Mouse (Mus musculus) cerebellum, adult 2 months (tissue): ENCODE data around the gene Tent4b. TPM values are rescaled to one million over a fixed set of nuclear protein-coding genes. Genes with fewer than 3 reads are reported as not detected.
A peak's percentile ranks its signal among the peaks of the same experiment; 100 is the strongest.

Experiments used
- DNase-seq, 2 experiments: peaks; one replicate each; pipeline ENCODE4 v3.0.0; 2021
- H3K27ac ChIP-seq: fragments of 200-500 bp; 2 replicates; pipeline ENCODE4 v1.5.1; 2012; ENCODE audit warnings: low read length, control low read depth, inconsistent platforms; ENCODE audit not compliant: insufficient read depth
- H3K27me3 ChIP-seq: fragments of 200-500 bp; 2 replicates; pipeline ENCODE4 v1.6.1; 2012; ENCODE audit warnings: inconsistent platforms, mild to moderate bottlenecking, low read length, moderate library complexity; ENCODE audit not compliant: control insufficient read depth, insufficient read depth
- H3K4me1 ChIP-seq: fragments of 200-500 bp; 2 replicates; pipeline ENCODE4 v1.6.1; 2011; ENCODE audit warnings: low read length; ENCODE audit not compliant: control insufficient read depth, insufficient read depth
- H3K4me3 ChIP-seq: fragments of 200-500 bp; replicated peaks from 2 replicates; pipeline ENCODE3; 2011; ENCODE audit warnings: mild to moderate bottlenecking, low read depth, low read length, control low read depth; ENCODE audit not compliant: insufficient read depth
- CTCF ChIP-seq: fragments of 200-500 bp; IDR thresholded peaks from 2 replicates; pipeline ENCODE4 v1.5.1; 2011; ENCODE audit warnings: low read depth, mild to moderate bottlenecking, control low read depth, low read length, moderate library complexity, borderline replicate concordance; ENCODE audit not compliant: insufficient read depth
- POLR2A ChIP-seq: fragments of 200-500 bp; IDR thresholded peaks from 2 replicates; pipeline ENCODE4 v1.6.1; 2011; ENCODE audit warnings: low read length, control low read depth, borderline replicate concordance; ENCODE audit not compliant: insufficient read depth
- WGBS: fragments of 180-500 bp; shearing (Covaris S2); methylation state at CpG from one replicate; pipeline ENCODE4 v1.1.7; 2018; 5-methylcytosine and 5-hydroxymethylcytosine counted together
- polyA plus RNA-seq: library from polyadenylated mRNA; depleted of rRNA; stranded (reverse); fragments of >200 nt; gene quantifications from 2 replicates; pipeline ENCODE4 v1.2.3, GENCODE M21; 2012

Tent4b gene
- polyA plus RNA-seq, 1 experiment, result 27.8 TPM

- WGBS, result 4% methylated on average over 64 of the region's 64 CpGs
- Histone ChIP-seq H3K27ac (no peak within 1 kb of the TSS), H3K4me3 (peak within 1 kb of the TSS; percentile 61), H3K4me1 (no peaks in the 10 kb centered on the region), H3K27me3 (no peaks in the 10 kb centered on the region)
- TF ChIP-seq CTCF (peak; percentile 41; the same call in 1 of the 2 replicates), POLR2A (no peak)
- DNase-seq, result peak; percentile 54 to 71
Measured at GRCm38 (mm10) chr8:88272231-88273050, 73.4 kb downstream of the Tent4b start, which contains the start of gene Adcy7. Gene Adcy7 (plus strand): TSS chr8:88272403.

DNA sequence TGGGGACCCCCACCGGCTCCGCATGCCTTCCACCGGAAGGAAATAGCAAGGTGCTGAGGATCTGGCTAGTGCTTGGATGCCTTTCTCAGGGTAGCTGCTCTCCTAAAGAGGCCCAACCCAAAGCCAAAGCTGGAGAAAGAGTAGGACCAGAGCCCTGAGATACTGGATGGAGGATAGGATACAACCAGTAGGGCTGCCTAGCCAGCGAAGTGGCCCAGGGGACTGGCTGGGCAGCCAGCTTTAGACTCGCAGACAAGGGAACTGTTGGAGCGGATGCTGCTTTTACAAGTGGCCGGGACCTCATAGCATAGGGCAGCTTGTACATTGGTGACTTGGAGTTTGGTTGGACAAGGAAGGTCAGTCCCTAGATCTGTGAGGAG lies 74.0 kb downstream of the Tent4b start:
- no peak for TF ChIP-seq CTCF
- TF ChIP-seq POLR2A, result no peak
- 84% methylated on average over 7 of the region's 7 CpGs for WGBS
- DNase-seq, result no peak
- H3K4me3 ChIP-seq, result no peak overlapping the region
- no peaks in the 10 kb centered on the region for H3K27me3 ChIP-seq
- H3K4me1 ChIP-seq, result no peaks in the 10 kb centered on the region
- no peak overlapping the region for H3K27ac ChIP-seq

GRCm38 (mm10) chr8:88274090-88274489 lies 75.1 kb downstream of the Tent4b start:
- no peak overlapping the region for H3K27ac ChIP-seq
- TF ChIP-seq POLR2A, result no peak
- TF ChIP-seq CTCF, result no peak
- H3K4me3 ChIP-seq, result no peak overlapping the region
- no peak for DNase-seq
- 96% methylated on average over 5 of the region's 5 CpGs for WGBS
- H3K4me1 ChIP-seq, result no peaks in the 10 kb centered on the region
- H3K27me3 ChIP-seq, result no peaks in the 10 kb centered on the region

- 68% methylated on average over 5 of the region's 5 CpGs for WGBS
- no peaks in the 10 kb centered on the region for H3K27me3 ChIP-seq
- DNase-seq, result no peak
- no peak for TF ChIP-seq POLR2A
- TF ChIP-seq CTCF, result no peak
- H3K27ac ChIP-seq, result no peak overlapping the region
- H3K4me3 ChIP-seq, result no peak overlapping the region
- H3K4me1 ChIP-seq, result no peaks in the 10 kb centered on the region
Measured at GRCm38 (mm10) chr8:88279220-88279619, 80.2 kb downstream of the Tent4b start.

DNA sequence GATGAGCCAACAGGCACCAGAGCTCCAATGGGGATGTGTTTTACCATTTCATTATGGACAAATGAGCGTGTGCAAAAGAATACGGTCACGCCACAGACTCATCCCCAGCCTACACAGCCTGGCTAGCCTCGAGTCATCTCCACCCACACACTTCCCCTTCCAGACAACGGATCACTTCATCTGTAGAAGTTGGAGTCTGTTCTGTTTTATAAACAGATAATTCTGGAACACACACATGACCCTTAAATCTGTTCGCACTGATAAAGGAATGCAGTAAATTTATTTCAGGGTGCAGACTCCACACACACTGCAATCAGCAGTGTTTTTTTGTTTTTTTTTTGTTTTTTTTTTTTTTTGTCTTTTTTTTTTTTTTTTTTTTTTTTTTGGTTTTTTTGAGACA lies 80.7 kb downstream of the Tent4b start:
- H3K27ac ChIP-seq, result no peak overlapping the region
- DNase-seq, result no peak
- no peaks in the 10 kb centered on the region for H3K27me3 ChIP-seq
- TF ChIP-seq CTCF (no peak), POLR2A (no peak)
- no peak overlapping the region for H3K4me3 ChIP-seq
- no peaks in the 10 kb centered on the region for H3K4me1 ChIP-seq
- WGBS, result 71% methylated on average over 6 of the region's 6 CpGs

GRCm38 (mm10) chr8:88280904-88281303 lies 81.9 kb downstream of the Tent4b start:
- Histone ChIP-seq H3K27me3 (no peaks in the 10 kb centered on the region), H3K4me1 (no peaks in the 10 kb centered on the region), H3K4me3 (no peak overlapping the region), H3K27ac (no peak overlapping the region)
- no peak for DNase-seq
- WGBS, result 62% methylated on average over 7 of the region's 7 CpGs
- TF ChIP-seq CTCF (no peak), POLR2A (no peak)

DNA sequence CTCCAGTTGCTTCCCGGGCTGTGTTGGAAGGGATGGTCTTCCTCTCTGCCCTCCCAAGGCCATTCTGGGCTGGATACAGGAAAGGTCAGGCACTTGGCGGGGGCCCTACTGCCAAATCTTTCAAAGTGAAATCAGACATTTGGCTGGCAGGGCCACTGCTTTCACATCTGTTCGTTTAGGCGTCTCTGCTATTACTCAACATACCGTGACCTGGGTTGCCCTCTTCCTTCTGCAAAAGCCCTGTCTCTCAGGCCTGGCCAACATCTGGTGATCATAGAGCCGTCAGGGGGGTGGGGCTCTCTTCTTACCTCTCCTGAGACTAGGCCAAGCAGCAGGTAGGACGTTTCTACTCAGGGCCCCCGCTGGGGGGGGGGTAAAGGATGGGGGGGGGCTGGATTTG lies 83.7 kb downstream of the Tent4b start:
- no peak overlapping the region for H3K4me3 ChIP-seq
- H3K27me3 ChIP-seq, result no peaks in the 10 kb centered on the region
- 44% methylated on average over 8 of the region's 8 CpGs for WGBS
- TF ChIP-seq CTCF (no peak), POLR2A (no peak)
- H3K27ac ChIP-seq, result no peak overlapping the region
- no peaks in the 10 kb centered on the region for H3K4me1 ChIP-seq
- no peak for DNase-seq
